Mouse (Mus musculus) testis, adult 2 months (tissue): Measurements from ENCODE around the gene Tbc1d32.

Experiments used
- CTCF ChIP-seq: fragments of 200-500 bp; IDR thresholded peaks from 2 replicates; pipeline ENCODE4 v1.5.1; 2012; ENCODE audit warnings: low read depth, mild to moderate bottlenecking, inconsistent platforms, low read length, moderate library complexity; ENCODE audit not compliant: control insufficient read depth, insufficient read depth, insufficient replicate concordance
- POLR2A ChIP-seq: fragments of 200-500 bp; IDR thresholded peaks from 2 replicates; pipeline ENCODE4 v1.6.1; 2012; ENCODE audit warnings: low read depth, mild to moderate bottlenecking, inconsistent platforms, low read length, moderate library complexity; ENCODE audit not compliant: control insufficient read depth

- TF ChIP-seq CTCF (no peak), POLR2A (no peak)
Observed at GRCm38 (mm10) chr10:56148920-56149319, 79.6 kb downstream of the Tbc1d32 start.
